Mouse (Mus musculus) liver, postnatal 0 days (tissue): ENCODE measurements around the gene Dock6.

ENCODE experiments used
- CTCF ChIP-seq: sonication (generic); IDR thresholded peaks from 2 replicates; pipeline ENCODE4 v1.5.1; 2016; ENCODE audit warnings: antibody characterized with exemption, low read depth
- EP300 ChIP-seq: IDR thresholded peaks from 2 replicates; pipeline ENCODE4 v1.6.1; 2016; ENCODE audit warnings: antibody characterized with exemption, low read depth, mild to moderate bottlenecking

GRCm38 (mm10) chr9:21801591-21801990, 50.8 kb downstream of the Dock6 start:
- no peak for TF ChIP-seq CTCF
- TF ChIP-seq EP300, result no peak
